Mouse (Mus musculus) midbrain, embryonic 11.5 days (tissue): Measurements from ENCODE around the gene Fam13c. TPM values are rescaled to one million over a fixed set of nuclear protein-coding genes. Genes with fewer than 3 reads are reported as not detected.

Experiments used
- ATAC-seq: fragments of 200-750 bp; cut with Nextera tagmentation; 2 replicates; pipeline ENCODE4 v1.8.0; 2017; ENCODE audit warnings: moderate TSS enrichment, moderate library complexity; ENCODE audit not compliant: low FRiP score
- DNase-seq: peaks from one replicate; pipeline ENCODE4 v3.0.0; 2015; ENCODE audit warnings: low spot score; ENCODE audit errors: missing footprints
- H3K27ac ChIP-seq: fragments of 300-500 bp; sonication (generic); 2 replicates; pipeline ENCODE4 v1.5.1; 2014; ENCODE audit warnings: low read depth, low read length
- H3K27me3 ChIP-seq: fragments of 300-500 bp; sonication (generic); 2 replicates; pipeline ENCODE4 v1.6.1; 2014; ENCODE audit warnings: mild to moderate bottlenecking, low read length, moderate library complexity, mixed read lengths; ENCODE audit not compliant: control insufficient read depth, insufficient read depth
- H3K36me3 ChIP-seq: fragments of 300-500 bp; sonication (generic); 2 replicates; pipeline ENCODE4 v1.6.1; 2014; ENCODE audit warnings: mild to moderate bottlenecking, low read length, moderate library complexity, mixed read lengths; ENCODE audit not compliant: control insufficient read depth, insufficient read depth
- H3K4me1 ChIP-seq: fragments of 300-500 bp; sonication (generic); 2 replicates; pipeline ENCODE4 v1.6.1; 2014; ENCODE audit warnings: low read length; ENCODE audit not compliant: control insufficient read depth, insufficient read depth
- H3K4me2 ChIP-seq: fragments of 300-500 bp; sonication (generic); 2 replicates; pipeline ENCODE4 v1.6.1; 2014; ENCODE audit warnings: mild to moderate bottlenecking, moderate library complexity
- H3K4me3 ChIP-seq: fragments of 300-500 bp; sonication (generic); 2 replicates; pipeline ENCODE4 v1.5.1; 2014; ENCODE audit warnings: low read depth, low read length
- H3K9ac ChIP-seq: fragments of 300-500 bp; sonication (generic); 2 replicates; pipeline ENCODE4 v1.6.1; 2014; ENCODE audit warnings: low read length
- H3K9me3 ChIP-seq: fragments of 300-500 bp; sonication (generic); 2 replicates; pipeline ENCODE4 v1.6.1; 2016; ENCODE audit warnings: low read length; ENCODE audit not compliant: control insufficient read depth
- WGBS: fragments of 180-500 bp; shearing (Covaris S2); extraction: QIAGEN DNeasy Blood & Tissue Kit; methylation state at CpG from one replicate; pipeline ENCODE4 v1.1.7; 2014; 5-methylcytosine and 5-hydroxymethylcytosine counted together
- polyA plus RNA-seq: library from polyadenylated mRNA; unstranded; fragments of >200 nt; fragmentation: Nextera tagmentation; extraction: Ambion mirVana; gene quantifications from 2 replicates; pipeline ENCODE4 v1.2.1, GENCODE M21; 2014

The Fam13c gene
- 18.6 and 19.3 TPM in 2 replicates for polyA plus RNA-seq

- H3K4me3 ChIP-seq, result peak within 1 kb of the TSS; percentile 64
- H3K9ac ChIP-seq, result peak within 1 kb of the TSS; percentile 91
- no peaks in the 10 kb centered on the region for H3K36me3 ChIP-seq
- ATAC-seq (peak; percentile 68), DNase-seq (peak; percentile 95)
- peak within 1 kb of the TSS; percentile 84 for H3K27ac ChIP-seq
- no peaks in the 10 kb centered on the region for H3K9me3 ChIP-seq
- H3K27me3 ChIP-seq, result no peaks in the 10 kb centered on the region
- H3K4me1 ChIP-seq, result peaks cover 16% of the 10 kb centered on the region
- peak within 1 kb of the TSS; percentile 63 for H3K4me2 ChIP-seq
- 9% methylated on average over 24 of the region's 24 CpGs for WGBS
Measured at GRCm38 (mm10) chr10:70439676-70440521, at the start of gene Fam13c. Gene Fam13c (plus strand): TSS chr10:70440481.

GRCm38 (mm10) chr10:70395900-70396299, 44.4 kb upstream of the Fam13c start:
- Histone ChIP-seq H3K4me2 (no peak overlapping the region), H3K27ac (no peak overlapping the region), H3K9me3 (peaks cover 12% of the 10 kb centered on the region), H3K4me3 (no peak overlapping the region), H3K9ac (no peak overlapping the region), H3K27me3 (no peaks in the 10 kb centered on the region), H3K4me1 (no peaks in the 10 kb centered on the region), H3K36me3 (no peaks in the 10 kb centered on the region)
- WGBS, result 90% methylated on average over 5 of the region's 5 CpGs
- DNase-seq, result no peak
- ATAC-seq, result no peak

- DNase-seq, result no peak
- H3K36me3 ChIP-seq, result no peaks in the 10 kb centered on the region
- ATAC-seq, result no peak
- no peak overlapping the region for H3K9ac ChIP-seq
- H3K4me1 ChIP-seq, result no peaks in the 10 kb centered on the region
- 84% methylated on average over 6 of the region's 6 CpGs for WGBS
- H3K9me3 ChIP-seq, result peaks cover 9% of the 10 kb centered on the region
- no peak overlapping the region for H3K4me2 ChIP-seq
- no peak overlapping the region for H3K27ac ChIP-seq
- H3K4me3 ChIP-seq, result no peak overlapping the region
- H3K27me3 ChIP-seq, result no peaks in the 10 kb centered on the region
Measured at GRCm38 (mm10) chr10:70398224-70398623, 42.1 kb upstream of the Fam13c start.

- H3K4me1 ChIP-seq, result no peaks in the 10 kb centered on the region
- no peak overlapping the region for H3K9ac ChIP-seq
- 82% methylated on average over 4 of the region's 4 CpGs for WGBS
- H3K4me3 ChIP-seq, result no peak overlapping the region
- ATAC-seq (no peak), DNase-seq (no peak)
- no peak overlapping the region for H3K4me2 ChIP-seq
- H3K27ac ChIP-seq, result no peak overlapping the region
- no peaks in the 10 kb centered on the region for H3K36me3 ChIP-seq
- no peaks in the 10 kb centered on the region; the same call in 1 of the 2 replicates for H3K9me3 ChIP-seq
- no peaks in the 10 kb centered on the region for H3K27me3 ChIP-seq
Measured at GRCm38 (mm10) chr10:70402006-70402405, 38.3 kb upstream of the Fam13c start.

- Histone ChIP-seq H3K4me3 (no peak overlapping the region), H3K4me1 (no peaks in the 10 kb centered on the region), H3K9ac (no peak overlapping the region), H3K4me2 (no peak overlapping the region), H3K27ac (no peak overlapping the region), H3K27me3 (no peaks in the 10 kb centered on the region), H3K36me3 (no peaks in the 10 kb centered on the region), H3K9me3 (no peaks in the 10 kb centered on the region; the same call in 1 of the 2 replicates)
- DNase-seq (peak; percentile 33), ATAC-seq (no peak)
- 86% methylated on average over 4 of the region's 4 CpGs for WGBS
Measured at GRCm38 (mm10) chr10:70402711-70403110, 37.6 kb upstream of the Fam13c start.

GRCm38 (mm10) chr10:70417811-70418486, 22.3 kb upstream of the Fam13c start:
- H3K36me3 ChIP-seq, result no peaks in the 10 kb centered on the region
- no peak overlapping the region for H3K9ac ChIP-seq
- no peak overlapping the region for H3K27ac ChIP-seq
- ATAC-seq (no peak), DNase-seq (no peak)
- H3K9me3 ChIP-seq, result no peaks in the 10 kb centered on the region
- H3K4me3 ChIP-seq, result no peak overlapping the region
- H3K4me1 ChIP-seq, result peaks cover 11% of the 10 kb centered on the region; the same call in 1 of the 2 replicates
- WGBS, result 93% methylated on average over 6 of the region's 6 CpGs
- H3K4me2 ChIP-seq, result no peak overlapping the region
- no peaks in the 10 kb centered on the region for H3K27me3 ChIP-seq

GRCm38 (mm10) chr10:70419282-70420264, 20.7 kb upstream of the Fam13c start:
- H3K27ac ChIP-seq, result peak overlapping the region; percentile 44; the same call in 1 of the 2 replicates
- no peaks in the 10 kb centered on the region for H3K36me3 ChIP-seq
- WGBS, result 45% methylated on average over 15 of the region's 15 CpGs
- no peak overlapping the region for H3K4me3 ChIP-seq
- no peak overlapping the region for H3K9ac ChIP-seq
- no peaks in the 10 kb centered on the region for H3K27me3 ChIP-seq
- DNase-seq, result peak; percentile 93
- H3K9me3 ChIP-seq, result no peaks in the 10 kb centered on the region
- no peak overlapping the region; the same call in 1 of the 2 replicates for H3K4me2 ChIP-seq
- peak; percentile 88 for ATAC-seq
- peaks cover 11% of the 10 kb centered on the region; the same call in 1 of the 2 replicates for H3K4me1 ChIP-seq

- ATAC-seq, result no peak
- peak; percentile 31 for DNase-seq
- 62% methylated on average over 3 of the region's 3 CpGs for WGBS
- Histone ChIP-seq H3K4me3 (no peak overlapping the region), H3K27me3 (no peaks in the 10 kb centered on the region), H3K9me3 (no peaks in the 10 kb centered on the region), H3K4me1 (no peaks in the 10 kb centered on the region), H3K27ac (no peak overlapping the region), H3K36me3 (no peaks in the 10 kb centered on the region), H3K9ac (no peak overlapping the region), H3K4me2 (no peak overlapping the region)
Measured at GRCm38 (mm10) chr10:70426373-70426772, 13.9 kb upstream of the Fam13c start.
